Mouse (Mus musculus): ENCODE results near the gene Akap12.

Gene Akap12

DNA sequence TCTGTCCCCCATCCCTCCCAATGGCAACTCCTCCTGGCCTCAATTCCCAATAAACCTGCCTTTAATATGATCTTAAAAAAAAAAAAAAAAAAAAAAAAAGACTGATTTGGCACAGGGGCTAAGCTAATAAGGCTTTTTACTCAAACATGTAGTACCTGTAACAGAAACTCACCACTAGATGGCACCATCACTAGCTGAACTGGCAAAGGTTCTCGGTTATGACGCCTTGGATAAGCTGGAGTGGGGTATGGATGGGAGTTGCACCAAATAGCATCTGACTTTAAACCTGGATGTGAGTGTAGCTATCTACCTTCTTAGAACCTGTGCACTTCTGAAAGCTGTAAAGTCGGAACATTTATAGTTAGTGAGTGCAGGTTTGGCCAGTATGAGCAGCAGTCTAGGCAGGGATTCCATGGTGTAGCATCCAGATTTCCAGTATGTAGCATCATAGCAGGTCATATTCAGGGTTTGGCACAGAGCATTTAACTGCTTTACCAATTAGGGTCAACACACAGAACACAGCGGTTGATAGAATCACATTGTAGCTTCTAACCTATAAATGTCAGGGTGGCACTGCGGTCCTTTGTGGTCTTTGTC is 138.8 kb downstream of the Akap12 start:
- peak; percentile 38 to 41 for DNase-seq (ENCODE audit: low spot score in 2 of 2)

DNA sequence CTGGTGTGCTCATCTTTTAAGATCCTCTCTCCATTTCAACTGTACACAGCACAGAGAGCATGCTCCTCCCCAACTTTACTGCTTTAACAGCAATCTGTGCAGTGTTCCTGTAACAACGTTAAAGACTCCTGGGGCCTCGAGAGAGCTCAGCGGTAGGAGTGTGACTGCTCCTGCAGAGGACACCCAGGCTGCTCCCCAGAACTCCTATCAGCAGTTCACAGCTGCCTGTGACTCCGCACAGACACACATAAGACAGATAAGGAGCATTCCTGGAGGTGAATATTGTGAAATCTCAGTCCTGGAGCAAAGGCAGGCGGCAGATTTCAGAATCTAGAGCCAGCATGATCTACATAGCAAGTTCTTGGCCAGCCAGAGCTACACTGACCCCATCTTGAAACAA is 139.3 kb downstream of the Akap12 start:
- no peak for DNase-seq (ENCODE audit: low spot score in 2 of 2)

- no peak for DNase-seq (ENCODE audit: low spot score in 2 of 2)
Measured at GRCm38 (mm10) chr10:4407191-4407590, 141.0 kb downstream of the Akap12 start.
